Mouse (Mus musculus) cerebellum, adult 18-20 months (tissue): ENCODE data around the gene Gm1043.

Experiments used
- DNase-seq, 2 experiments: peaks; one replicate each; pipeline ENCODE4 v3.0.0; 2021

Gene Gm1043

DNA sequence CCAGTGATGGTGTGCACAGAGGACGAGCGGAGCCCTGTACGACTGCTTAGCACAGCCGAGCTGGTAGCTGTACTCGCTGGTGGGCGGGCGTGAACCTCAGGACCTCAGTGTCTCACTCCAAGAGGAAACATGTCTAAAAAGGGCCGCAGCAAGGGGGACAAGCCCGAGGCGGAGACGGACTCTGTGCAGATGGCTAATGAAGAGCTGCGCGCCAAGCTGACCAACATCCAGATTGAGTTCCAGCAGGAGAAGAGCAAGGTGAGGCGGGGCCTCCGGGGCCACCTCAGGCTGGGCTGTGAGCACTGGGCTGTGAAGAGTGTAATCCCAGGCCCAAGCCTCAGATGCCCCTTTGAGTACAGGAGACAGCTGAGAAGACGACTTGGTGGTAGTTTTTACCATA lies at the start of gene Gm1043:
Gene Gm1043, plus strand, starts transcription at position 130 of the 400 bp plus-strand sequence.
- DNase-seq = no peak

DNA sequence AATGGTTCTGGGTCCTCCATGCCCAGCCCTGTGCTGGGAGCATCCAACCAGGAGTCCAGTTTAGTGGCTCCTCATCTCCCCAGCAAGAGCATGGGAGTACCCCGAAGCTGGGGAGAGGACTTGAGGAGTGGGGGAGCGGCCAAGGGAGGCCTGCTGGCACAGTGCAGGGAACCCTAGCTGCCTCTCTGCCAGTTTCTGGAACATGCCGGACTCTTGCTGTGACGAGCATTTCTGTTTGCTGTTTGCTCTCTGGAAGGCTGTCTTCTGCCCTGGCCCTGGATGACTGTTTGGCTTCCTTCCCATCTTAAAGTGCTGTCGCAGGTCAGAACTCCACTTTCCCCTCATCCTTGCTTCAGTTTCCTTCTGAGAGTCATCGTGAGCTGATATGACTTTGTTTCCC lies 49.3 kb upstream of the Gm1043 start:
- peak; percentile 17 to 32 for DNase-seq

DNA sequence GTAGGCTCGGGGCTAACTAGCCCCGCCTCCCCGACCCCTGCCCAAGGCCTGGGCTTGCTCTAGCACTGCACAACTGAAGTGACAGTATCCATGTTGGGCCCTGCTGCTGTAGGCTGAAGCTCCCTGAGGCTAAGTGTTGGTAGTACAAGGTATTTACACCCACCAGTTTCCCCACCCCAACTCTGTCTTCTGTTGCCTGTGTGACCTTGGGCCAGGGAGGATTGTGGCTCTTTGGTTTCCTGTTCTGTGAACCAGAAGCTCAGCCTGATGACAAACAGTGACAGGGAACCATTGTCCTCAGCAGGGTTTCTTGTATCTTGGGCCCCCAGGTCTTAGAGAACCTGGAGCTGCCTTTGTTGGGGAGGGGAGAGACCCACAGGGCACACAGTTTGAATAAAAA lies 48.3 kb upstream of the Gm1043 start:
- no peak for DNase-seq

DNA sequence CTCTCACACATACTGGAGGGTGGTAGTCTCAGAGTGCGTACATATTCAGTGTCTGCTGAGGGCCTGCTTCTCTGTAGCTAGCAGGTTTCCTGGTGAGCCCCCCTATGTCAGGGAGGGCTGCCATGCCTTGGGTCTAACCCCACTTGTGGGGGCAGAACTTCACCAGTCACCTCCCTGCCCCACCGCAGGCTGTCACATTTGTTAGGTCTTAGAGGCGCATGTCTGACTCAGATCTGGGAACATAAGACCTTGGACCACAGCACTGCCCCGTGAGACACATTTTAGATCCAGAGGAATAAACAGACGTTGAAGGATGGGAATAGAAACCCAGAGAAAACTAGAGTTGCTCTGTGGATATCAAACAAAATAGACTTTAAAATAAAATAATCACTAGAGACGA lies 45.3 kb upstream of the Gm1043 start:
- no peak for DNase-seq

DNA sequence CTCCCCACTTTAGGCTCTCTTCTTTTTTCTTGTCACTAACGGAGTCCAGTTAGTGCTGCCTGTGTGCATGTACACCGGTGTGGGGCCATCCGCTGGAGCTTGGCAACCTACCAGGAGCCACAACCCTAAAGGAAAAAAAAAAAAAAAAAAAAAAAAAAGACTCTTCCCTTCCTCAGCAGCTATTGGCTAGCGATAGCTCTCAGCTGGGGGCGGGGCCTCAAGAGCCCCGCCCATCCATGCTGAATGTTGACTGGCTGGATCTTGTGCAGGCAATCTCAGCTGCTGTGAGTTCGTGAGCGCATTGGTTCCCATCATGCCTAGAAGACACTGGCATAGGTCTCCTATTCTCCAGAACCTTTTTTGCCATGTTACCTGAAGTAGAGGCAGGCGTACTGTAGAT lies 44.5 kb upstream of the Gm1043 start:
- DNase-seq = no peak

DNA sequence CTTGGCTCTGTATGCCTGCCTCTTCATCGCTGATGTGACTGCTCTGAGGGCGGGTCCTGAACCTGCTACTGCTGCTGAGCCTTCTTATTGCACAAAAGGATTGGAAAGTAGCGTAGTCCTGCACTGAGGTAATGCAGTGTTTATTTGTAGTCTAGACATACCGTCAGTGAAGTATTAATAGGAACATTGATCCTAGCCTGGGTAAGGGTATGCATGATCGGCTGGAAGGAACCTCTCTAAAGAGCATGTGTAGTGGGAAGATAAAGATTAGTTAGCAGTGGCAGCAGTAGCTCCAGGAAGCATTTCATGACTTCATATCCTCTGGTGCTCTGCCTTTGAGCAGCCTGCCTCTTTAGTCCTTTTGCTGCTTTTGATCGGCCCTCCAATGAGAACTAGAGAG lies 43.5 kb upstream of the Gm1043 start:
- no peak for DNase-seq

DNA sequence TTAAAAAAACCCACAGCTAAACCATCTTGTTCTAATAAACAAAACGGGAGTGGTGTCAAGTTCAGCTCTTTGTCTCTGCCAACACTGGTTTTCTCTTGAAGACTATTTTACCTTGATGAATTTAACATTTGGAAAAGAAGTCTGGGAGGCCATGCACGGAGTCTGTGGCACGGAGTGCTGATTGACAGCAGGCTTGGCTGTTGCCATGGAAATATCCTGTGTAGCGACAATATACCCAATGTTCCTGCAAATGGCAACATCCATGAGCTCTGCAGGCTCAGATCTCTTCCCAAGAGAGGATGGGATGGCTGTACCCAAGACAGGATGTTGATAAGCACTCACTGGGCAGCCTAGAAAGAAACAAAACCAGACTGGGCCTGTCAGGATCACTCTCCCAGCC lies 42.2 kb upstream of the Gm1043 start:
- DNase-seq = no peak

DNA sequence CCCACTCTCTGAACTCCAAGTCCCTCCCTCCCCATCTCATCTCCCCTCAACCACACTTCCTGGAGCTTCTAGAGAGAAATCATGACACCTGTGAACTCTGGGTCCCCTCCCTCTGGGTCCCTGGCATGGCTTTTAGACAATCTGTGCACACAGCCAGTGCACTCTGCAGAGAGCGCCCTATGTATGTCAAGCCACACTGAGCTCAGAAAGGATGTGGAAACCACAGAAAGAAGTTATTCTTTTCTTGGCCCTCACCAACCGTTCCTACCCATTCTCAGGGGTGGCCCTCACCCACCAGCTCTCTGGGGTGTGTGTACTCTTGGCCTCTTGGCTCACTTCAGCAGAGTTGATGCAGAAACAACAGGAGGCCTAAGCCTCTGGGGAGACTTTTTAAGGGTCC lies 40.4 kb upstream of the Gm1043 start:
- DNase-seq = no peak

DNA sequence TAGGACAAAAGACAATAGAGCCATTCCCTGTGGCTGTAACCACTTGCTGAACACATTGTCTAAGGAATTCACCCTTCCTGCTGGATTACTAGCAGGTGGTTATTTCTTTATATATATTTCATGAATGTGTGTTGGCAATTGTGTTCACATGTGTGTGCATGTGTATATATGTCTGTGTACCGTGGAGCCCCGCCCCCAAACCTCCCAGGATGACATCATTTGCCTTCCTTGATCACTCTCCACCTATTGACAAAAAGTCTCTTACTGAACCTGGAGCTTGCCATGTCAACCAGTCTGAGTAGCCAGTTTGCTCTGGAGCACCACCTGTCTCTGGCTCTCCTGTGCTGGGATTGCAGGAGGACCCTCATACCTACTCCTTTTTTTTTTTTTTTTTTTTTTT lies 39.6 kb upstream of the Gm1043 start:
- DNase-seq = no peak

DNA sequence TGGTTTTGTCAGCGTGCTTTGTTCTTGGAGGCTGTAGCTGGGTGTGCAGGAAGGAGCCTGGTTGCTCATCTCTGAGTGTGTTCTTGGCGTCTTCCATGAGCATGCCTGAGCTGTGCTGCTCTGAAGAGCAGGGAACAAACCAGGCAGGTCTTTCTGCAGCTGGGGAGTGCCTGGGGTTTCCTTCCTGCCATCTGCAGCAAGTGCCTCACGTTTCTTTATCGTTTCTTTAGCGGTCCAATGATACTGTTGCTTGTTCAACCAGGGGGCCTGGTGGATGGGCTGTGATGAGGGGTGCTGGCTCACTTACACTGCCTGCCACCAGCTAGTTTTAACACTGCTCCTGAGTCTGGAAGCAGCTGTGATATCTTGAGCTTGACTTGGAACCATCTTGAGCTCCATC lies 38.4 kb upstream of the Gm1043 start:
- DNase-seq = no peak

DNA sequence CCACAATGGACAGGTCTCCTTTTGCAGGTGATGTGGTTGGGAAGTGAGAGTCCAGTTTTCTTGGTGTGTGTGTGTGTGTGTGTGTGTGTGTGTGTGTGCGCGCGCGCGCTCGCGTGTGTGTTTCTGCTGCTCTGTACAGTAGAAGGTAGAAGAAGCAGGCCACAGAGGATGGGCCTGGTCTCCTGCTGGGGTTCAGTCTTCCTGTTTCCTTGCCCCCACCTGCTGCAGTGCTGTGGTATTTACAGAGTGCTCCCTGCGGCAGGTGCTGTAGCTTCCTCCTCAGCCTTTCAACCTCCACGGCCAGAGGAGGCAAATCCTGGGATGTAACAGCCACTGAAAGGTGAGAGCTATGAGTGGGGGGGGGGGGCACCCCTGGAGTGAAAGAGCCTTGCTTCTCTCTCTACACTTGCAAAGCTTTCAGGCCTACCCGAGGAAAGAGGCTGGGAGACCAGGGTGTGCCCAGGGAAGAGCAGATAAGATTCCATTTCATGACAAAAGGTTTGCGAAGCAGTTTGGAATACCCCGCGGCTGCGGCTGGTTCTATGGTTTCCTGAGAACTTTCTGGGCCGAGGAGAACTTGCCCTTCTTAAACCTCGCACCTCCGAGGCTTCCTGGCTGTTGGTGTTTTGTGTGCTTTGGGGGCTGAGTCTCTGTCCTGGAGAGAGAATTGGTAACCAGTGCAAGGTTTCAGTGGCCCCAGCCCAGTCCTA lies 37.8 kb upstream of the Gm1043 start:
- no peak for DNase-seq

DNA sequence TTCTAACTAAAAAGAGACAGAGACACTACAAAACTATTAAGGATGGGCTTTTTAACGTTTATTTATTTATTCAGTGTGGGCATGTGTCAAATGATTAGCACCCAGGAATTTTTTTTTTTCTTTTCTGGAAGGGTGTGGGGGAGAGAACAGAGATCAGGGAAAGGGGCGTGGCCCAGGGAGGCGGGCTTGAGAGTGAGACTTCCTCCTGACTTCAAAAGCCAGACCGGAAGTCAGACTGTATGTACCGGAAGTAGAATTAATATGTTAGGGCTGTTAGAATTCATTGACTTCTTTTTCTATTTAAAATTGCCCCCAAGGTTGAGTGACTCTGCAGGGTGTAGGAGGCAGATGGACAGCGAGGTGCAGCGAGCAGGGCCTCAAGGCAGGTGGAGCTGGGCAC lies 37.2 kb upstream of the Gm1043 start:
- no peak for DNase-seq

DNA sequence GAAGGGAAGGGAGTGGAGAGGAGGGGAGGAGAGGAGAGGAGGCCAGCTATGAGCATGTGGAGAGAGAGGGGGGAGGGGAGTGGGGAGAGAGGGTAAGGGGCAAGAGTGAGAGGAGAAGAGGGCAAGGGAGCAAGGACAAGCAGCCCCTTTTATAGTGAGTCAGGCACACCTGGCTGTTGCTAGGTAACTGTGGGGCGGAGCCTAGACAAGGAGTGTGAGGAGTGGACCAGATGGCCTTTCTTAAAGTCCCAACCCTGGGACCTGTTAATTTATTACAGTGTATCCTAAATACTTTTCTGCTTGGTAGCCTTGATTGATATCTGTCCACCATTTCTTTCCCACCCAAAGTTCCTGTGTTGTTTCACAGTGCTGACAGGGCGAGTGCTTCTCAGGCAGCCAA lies 36.1 kb upstream of the Gm1043 start:
- DNase-seq = no peak

DNA sequence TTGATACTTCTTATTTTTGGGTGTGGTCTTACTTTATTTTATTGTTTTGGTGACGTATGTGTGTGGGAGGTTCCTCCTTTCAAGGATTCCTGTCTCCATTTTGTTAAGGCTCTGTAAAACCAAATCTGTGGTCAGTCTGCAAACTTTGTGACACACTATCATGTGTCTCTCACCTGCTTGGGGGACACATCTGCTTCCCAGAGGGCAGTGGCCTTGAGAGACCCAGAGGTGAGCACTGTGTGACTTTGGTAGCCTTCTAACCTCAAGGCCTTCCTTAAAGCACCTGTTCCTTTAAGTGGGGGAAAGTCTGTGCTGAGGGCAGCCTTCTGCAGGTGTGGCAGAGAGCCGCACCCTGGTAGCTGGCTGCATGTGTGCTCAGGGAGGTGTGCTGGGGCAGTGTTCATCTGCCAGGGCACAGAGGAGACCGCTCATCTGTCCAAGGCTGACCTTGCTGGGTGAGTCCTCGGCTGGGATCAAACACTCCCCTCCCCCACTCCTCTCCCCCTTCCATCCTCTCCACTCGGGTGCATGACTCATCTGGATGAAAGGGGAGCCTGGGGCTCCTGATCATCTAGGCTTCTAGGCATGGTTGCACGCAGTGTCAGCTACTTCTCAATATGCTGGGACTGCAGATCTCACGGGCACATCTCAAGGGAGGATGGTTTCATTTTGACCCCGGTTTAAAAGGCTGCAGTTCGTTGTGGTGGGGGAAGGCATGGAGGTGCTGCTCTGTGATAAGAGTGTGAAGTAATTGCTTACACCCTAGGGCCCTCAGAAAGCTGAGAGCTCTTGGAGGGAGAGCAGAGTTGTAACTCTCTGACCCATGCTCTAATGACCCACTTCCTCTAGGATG lies 34.4 kb upstream of the Gm1043 start:
- no peak for DNase-seq

DNA sequence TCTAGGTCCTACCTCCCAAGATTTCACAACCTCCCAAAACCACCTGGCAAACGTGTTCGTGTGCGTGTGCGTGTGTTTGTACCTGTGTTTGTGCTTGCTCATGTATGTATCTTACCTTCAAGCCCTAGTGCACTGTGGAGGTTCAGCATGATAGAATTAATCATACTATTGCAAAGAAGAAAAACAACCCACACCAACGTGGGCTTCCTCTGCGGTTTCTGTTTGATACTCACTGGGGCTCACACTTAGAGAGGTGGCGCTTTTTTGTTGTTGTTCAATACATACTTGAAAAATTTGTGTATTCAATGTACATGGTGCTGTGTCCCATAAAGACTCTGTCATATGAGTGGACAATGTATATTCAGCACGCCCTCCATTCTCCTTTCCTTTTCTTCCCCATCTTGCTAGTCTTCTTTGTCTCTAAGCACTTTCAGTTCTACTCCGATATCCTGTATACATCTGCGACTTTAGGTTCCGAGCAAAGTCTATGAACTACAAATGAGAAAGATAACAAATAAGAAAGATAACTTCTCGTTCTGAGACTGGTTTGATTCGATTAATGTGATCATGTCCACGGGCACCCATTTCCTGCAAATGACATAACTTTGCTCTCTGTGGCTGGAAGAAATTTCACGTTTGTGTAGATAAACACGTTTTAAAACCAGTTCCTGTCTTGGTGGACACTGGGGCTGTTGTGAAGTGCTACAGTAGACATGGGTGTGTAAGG lies 33.6 kb upstream of the Gm1043 start:
- DNase-seq = no peak

DNA sequence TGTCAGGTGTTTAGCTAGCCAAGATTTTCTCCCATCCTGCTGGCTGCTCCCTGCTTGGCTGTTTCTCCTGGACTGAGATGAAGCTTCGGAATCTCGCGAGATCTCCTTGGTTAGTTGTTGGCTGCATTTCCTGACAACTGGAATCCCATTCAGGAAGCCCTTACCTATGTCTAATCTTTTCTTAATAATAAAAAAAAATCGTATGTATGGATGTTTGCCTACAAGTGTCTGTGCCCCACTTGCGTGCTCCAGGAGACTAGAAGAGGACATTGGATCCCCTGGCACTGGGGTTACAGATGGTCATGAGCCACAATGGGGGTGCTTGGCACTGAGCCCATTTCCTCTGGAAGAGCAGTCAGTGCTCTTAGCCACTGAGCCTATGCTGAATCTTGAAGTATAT lies 32.3 kb upstream of the Gm1043 start:
- DNase-seq = peak; percentile 55 to 64

DNA sequence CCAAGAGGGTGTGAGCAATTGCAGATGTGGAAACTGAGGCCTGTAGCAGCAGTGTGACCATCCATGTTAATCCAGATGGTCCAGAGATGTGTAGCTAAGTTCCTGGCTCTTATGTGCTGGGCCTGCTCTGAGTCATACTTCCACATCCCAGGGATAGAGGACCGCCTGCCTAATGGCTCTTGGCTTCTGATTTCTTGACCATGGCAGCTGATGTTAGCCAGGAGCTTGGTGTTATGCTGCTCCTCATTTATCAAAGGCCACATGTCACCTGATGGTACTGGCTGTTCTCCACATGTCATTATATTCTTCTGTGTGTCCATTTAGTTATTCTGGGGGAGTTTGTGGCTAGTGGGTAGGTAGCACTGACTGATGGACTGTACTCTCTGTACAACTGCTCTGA lies 29.4 kb upstream of the Gm1043 start:
- no peak for DNase-seq

DNA sequence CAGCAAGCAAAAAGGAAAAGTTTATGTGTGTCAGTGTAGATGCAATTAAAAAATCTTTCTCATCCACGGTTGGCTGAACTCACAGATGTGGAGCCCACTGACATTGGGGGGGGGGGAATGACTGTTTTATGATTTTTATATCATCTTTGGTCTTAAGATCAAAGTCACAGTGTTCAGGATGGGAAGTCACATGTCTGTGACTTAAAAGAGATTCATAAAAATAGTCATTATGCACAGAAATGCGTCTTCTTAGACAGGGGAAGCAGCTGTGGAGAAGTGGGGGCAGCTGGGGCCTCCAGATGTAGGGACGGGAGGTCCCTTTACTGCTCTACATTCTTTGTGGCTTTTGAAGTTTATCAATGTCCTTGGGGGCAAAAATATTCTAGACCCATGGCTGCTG lies 28.7 kb upstream of the Gm1043 start:
- DNase-seq = no peak

DNA sequence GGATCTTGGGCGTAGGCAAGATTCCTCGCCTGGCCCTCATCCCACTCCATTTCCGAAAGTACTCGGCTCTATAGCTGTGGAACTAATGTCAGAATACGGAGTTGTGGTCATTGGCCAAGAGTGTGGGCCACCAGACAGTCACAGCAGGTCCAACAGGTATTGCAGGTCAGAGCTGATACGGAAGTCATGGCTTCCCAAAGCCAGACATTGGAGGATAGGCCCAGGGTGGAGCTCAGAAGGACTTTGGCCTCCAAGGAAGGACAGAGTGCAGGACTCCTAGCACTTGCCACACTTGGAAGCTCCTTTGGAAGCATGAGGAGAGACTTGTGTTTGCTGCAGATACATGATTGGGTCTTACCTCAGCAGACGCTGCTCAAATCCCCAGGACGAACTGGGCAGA lies 23.6 kb upstream of the Gm1043 start:
- DNase-seq = no peak

DNA sequence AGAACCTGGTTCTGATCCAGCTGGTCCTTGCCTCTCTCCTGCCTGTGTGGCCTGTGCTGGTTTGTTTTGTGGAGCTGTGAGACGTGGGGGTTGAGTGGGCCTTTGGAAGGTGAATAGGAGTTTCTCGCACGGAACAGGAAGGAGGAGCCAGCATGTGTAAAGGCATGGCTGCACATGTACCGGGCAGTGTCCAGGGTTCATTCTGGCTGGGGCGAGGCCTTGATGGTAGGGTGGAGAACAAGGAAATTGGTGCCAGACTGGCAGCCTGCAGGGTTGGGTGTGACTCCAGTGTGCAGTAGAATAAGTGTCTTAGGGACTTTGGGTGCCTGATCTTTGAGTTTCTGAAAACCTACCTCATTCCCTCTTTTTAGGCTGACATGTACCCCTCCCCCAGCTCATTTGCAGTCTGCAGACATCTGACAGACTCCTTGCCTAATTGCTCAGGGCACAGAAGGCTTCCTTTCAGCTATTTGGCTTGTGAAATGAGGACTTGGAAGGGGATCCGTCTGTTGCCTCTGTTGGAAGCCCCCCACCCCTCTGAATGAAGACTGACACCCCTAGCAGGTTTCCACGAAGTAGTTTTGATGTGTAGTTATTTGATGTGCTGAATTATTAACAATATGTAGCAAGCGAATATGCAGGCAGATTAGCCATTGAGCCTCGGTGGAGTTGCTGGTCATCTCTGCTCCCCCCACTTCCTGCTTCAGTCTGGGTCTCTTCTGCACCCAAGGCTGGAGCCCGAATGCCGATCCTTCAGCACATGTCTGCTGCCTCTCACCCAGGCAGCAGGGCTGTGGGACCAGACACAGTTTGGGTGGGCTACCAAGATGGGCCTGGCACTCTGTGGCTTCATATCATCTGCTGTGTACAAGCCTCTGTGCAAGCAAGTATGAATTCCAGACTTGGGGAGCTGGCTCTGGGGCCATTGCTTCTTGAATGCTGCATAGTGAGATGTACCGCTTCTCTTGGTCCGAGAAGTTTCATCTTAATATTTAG lies 20.4 kb upstream of the Gm1043 start:
- no peak for DNase-seq

DNA sequence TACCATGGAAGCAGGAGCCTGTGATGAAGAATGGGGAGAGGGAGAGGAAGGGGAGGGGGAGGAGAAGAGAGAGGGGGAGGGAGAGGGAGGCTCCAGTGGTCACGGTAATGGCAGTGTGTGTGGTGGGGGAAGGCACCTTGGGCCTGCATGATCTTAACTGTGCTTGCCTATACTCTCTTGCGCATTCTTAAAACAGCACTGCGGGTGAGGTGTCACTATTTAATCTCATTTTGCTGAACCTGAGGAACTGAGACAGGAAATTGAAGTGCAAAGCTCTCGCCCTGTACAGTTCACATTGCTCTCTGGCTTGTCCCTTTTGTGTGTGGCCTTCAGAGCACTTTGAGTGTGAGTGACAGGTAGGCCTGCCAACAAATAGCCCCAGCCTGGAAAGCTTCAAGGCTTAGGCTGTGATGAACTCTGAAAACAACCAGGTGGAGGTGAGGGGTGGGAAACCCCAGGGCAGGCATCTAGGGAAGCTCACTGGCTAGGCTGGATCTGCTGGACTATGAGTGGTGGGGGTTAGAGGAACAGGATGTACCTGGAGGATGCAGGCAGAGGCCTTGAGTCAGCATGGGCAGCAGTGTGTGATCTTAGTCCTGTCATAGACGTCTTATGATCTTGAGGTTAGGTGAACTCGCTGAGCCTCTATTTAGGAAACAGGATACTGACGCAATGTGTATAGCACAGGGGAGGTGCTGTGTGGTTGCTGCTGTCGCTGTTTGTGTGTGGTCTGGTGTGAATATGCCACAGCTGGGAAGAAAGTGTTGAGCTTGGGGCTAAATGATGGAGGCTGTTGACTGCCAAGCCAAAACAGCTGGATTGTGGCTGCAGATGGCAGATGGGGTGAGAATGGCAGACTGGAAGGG lies 18.2 kb upstream of the Gm1043 start:
- no peak for DNase-seq

DNA sequence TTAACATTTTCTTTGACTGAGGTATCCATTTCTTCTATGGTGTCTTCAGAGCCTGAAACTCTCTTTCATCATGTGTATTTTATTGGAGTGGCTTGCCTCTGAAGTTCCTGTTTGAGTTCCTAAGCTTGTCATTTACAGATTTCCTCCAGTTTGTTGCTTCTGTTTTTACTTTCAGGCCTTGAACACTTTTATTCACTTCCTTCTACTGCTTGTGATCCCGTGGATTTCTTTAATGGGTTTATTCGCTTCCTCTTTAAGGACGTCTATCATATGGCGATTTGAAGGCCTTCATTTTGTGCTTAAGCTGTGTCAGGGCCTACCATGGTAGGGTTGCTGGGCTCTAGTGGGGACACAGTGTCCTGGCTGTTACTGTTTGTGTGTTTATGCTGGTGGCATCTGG lies 11.5 kb upstream of the Gm1043 start:
- no peak for DNase-seq
